Mouse (Mus musculus) lung, adult 2 months (tissue): ENCODE measurements around the gene Ufsp2.

Source experiments
- CTCF ChIP-seq: fragments of 200-500 bp; IDR thresholded peaks from 2 replicates; pipeline ENCODE4 v1.5.1; 2011; ENCODE audit warnings: mild to moderate bottlenecking, low read length, control low read depth; ENCODE audit not compliant: insufficient read depth
- POLR2A ChIP-seq: fragments of 200-500 bp; IDR thresholded peaks from 2 replicates; pipeline ENCODE4 v1.6.1; 2011; ENCODE audit warnings: low read depth, mild to moderate bottlenecking, control low read depth, low read length, borderline replicate concordance; ENCODE audit errors: extremely low read depth

DNA sequence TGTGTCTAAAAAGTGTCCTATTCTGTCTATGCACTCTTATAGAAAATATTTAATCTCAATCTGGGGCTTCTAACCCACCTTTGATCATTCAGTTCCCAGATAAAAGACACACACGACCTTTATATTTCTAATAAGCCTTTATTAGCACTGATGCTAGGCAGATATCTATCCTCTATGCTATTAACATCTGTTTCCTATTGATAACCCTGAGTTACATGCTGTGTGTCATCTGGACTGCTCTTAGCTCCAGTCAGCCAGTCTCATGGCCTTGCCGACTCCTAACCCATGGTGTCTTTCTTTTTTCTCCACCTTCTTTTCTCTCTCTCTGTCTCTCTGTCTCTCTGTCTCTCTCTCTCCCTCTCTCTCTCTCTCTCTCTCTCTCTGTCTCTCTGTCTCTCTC lies 12.9 kb downstream of the Ufsp2 start:
- TF ChIP-seq CTCF (no peak), POLR2A (no peak)
